Mouse (Mus musculus) kidney, adult 8-10 months (tissue): ENCODE measurements at regions not wholly inside any gene's neighbourhood (a gene's known extent, or its start where the extent isn't known, plus 50 kb on each side); places are given as distances from the start of the nearest gene placed in this dataset.
A peak's percentile ranks its signal among the peaks of the same experiment; 100 is the strongest.

Experiments
- DNase-seq, 2 experiments: peaks; one replicate each; pipeline ENCODE4 v3.0.0; 2022

GRCm38 (mm10) chr13:51299047-51299760, 109.2 kb upstream of the S1pr3 start:
- peak; percentile 34 to 38 for DNase-seq

DNA sequence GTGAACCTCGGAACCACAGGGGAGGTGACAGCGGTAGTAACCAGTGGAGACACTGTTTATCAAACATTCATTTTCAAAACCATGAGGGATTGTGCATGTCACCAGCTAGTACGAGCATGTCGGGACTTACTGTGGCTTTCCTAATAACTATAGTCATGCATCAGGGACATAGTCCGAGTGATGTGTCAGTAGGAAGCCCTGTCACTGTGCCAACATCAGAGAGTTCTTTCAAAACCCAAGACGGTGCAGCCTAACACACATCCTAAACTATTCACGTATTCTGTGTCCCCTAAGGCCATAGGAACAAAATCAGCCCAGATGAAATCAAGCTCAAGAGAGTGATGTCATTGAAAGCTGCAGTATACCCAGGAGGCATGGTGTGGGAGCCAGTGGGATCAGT, 107.0 kb upstream of the S1pr3 start:
- no peak for DNase-seq

DNA sequence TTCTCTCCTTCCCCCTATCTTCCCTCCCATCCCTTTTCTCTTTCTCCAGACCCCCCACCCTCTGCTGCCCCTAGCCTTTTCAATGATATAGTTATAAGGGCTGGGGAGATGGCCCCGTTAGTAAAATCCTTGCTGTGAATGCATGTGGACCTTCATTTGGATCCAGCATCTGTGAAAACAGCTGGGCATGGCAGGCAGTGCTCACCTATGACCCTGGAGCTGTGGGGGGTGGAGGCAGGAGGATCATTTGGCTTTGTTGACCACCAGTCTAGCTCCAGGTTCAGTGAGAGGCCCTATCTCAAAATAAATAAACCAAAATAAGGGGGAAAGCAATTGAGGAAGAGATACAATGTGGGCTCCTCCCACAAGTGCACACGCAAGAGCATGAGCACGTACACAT, 105.3 kb upstream of the S1pr3 start:
- DNase-seq, result no peak

DNA sequence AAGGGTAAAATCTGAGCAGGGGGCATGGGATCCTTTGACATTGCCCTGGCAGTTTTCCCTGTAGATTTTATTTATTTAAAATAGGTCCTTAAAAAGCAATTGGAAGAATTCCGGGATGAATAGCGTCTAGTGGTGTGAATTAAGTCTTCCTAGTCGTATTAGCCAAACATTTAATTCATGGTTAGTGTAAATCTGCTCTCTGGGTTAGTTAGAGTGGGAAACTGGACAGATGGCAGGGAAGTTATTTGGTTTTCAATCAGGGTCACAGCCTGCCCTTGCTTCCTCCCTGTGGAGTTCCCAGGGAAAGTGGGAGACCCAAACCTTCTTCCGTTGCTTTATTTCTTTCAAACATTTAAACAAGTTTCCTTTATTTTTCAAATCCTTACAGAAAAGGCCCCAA, 103.8 kb upstream of the S1pr3 start:
- no peak for DNase-seq

DNA sequence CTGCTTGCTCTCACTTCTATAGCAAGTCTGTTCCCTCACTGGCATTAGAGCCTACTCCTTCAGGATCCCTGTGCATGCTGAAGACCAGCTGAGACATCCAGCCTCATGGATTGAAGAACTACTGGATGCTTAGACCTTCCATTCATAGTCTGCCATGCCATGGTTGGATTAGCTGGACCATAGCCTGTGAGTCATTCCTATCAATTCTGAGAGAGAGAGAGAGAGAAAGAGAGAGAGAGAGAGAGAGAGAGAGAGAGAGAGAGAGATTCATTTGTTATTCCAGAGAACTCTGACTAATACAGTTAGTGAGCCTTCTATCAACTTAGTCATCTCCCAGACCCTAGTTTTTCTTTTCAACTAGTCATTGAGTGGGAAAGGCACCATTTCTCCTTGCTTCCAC, 99.0 kb upstream of the S1pr3 start:
- DNase-seq, result no peak

- DNase-seq, result no peak
Measured at GRCm38 (mm10) chr13:51310041-51310440, 98.4 kb upstream of the S1pr3 start.

DNA sequence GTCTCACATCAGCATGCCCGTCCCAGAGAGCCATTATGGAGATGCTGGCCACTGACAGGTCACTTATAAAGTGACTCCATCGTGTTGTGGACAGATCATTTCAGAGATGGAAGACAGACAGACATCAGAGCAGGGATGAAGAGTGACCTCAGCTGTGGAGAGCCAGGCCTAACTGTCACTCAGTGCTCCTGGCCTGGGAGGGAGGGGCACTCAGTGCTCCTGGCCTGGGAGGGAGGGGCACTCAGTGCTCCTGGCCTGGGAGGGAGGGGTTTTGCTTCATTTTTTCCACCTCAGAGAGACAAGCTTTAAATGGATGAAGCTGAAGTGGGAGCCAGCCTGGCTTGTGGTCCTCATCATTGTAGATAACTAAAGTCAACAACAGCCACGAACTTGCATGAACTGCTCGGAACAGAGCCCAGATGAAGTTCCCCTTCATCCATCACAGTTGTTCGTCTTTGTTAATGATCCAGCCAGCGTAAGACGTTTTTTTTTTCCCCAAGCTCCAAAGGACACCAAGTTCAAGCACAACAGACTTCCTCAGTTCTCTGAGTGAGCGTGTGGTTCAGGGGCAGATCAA, 96.7 kb upstream of the S1pr3 start:
- peak; percentile 13 to 44 for DNase-seq

GRCm38 (mm10) chr13:51313129-51313850, 95.1 kb upstream of the S1pr3 start:
- peak in 1 of 2 experiments; percentile 30 for DNase-seq

DNA sequence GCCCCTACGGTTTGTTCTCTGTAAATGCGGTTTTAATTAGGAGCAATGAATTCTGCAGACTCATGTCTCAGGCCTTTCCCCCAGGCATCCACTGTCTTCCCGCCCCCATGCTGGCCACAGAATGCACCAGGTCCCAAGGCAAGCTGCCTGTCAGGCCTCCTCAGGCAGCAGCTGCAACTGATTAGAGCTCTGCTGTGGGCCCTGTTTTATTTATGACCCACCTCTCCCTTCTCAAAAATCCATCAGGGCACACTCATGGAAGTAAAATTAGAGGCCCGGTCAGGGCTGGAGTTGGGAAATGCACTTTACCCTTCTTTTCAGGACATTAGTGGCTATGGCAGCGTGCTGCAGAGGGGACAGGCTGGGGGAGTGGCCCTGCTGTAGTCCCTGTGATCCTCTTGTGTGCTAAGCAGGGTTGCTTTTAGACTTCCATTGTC, 93.9 kb upstream of the S1pr3 start:
- DNase-seq, result peak; percentile 10 to 39

GRCm38 (mm10) chr13:51315008-51315778, 93.2 kb upstream of the S1pr3 start:
- no peak for DNase-seq

DNA sequence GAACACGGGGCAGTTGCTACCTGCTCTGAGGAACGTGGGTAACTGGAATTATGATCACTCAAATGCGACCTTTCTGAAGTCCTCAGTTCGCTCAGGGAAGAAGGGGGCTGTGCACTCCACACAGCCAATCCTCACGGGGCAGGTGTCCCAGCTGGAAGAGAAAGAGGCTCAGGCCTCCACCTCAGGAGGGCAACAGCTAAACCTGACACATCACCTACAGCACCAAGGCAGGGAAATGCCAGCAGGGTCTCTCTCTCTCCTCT, 92.7 kb upstream of the S1pr3 start:
- no peak for DNase-seq

- DNase-seq, result no peak
Measured at GRCm38 (mm10) chr13:51323058-51323715, 85.3 kb upstream of the S1pr3 start.

GRCm38 (mm10) chr13:51324714-51325113, 83.7 kb upstream of the S1pr3 start:
- no peak for DNase-seq

DNA sequence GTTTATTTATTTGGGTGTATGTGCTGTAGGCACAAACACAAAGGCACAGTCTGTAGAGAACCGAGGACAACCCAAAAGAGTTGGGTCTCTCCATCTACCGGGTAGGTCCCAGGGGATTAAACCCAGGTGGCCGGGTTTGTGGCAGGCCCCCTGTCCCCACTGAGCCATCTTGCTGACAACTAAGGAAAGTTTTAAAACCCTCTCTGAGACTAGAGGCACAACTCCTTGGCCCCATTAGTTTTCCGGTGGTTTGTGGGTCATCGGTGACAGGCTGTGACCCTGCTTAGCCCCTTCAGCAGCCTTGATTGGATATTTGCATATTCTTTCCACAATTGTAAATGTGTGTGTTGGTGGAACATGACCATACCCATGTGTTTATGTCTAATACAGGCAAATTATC, 83.1 kb upstream of the S1pr3 start:
- no peak for DNase-seq

DNA sequence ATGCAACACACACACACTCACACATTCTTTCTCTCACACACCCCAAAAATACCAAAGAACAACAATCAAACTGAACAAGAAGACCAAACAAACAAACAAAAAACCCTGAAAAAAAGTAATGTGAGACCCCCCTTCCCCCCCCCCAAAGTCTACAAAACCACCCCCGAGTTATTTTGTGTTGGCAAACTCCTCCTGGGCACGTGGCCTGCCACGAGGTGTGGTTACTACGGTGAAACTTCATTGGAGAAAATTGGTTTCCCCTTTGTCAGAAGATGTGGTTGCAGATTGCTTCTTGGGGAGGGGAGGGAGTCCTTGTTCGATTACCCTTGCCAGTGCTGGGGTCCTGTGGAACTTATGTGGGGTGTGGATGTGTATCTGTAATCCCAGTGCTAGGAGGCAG, 82.3 kb upstream of the S1pr3 start:
- DNase-seq, result no peak

- no peak for DNase-seq
Measured at GRCm38 (mm10) chr13:51328131-51328970, 80.1 kb upstream of the S1pr3 start.

- DNase-seq, result no peak
Measured at GRCm38 (mm10) chr13:51328971-51329346, 79.5 kb upstream of the S1pr3 start.

DNA sequence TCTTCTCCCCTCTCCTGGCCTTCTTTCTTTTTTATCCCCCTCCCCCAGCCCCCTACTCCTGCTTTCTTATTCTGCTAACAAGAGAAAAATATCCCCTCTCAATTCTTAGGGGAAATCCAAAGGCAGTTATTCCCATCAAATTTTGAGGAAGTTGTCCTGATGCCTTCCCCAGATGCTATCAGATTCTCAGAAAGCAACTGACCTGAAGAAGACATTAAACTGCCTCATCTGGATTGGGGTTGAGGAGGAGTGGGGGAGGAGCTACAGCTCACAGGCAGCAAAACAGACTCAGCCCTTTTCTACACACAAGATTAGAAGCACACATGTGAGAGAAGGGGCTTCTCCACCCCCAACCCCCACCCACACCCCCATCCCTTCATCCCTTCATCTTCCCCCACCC, 78.7 kb upstream of the S1pr3 start:
- DNase-seq, result no peak

- DNase-seq, result no peak
Measured at GRCm38 (mm10) chr13:51332271-51332670, 76.2 kb upstream of the S1pr3 start.

GRCm38 (mm10) chr13:51333481-51333880, 75.0 kb upstream of the S1pr3 start:
- no peak for DNase-seq

DNA sequence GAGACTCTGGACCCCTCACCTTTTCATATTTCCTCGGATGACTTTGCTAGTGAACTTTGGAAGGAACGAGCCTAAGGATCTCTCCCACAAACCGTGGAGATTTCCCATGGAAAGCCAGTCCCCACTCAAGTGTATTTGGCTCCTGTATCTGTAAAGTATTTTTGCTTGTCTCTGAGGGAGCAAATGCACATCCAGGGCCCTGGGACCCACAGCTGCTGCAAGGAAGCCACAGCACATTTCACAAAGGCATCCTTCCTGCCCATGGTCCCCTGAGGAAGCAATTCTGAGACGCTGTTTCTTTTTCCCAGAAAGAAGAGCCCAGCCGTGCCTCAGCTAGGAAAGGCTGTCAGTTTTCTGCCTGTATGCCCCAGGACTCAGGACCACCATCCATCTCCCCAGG, 71.7 kb upstream of the S1pr3 start:
- no peak for DNase-seq

- no peak for DNase-seq
Measured at GRCm38 (mm10) chr13:51337931-51338330, 70.5 kb upstream of the S1pr3 start.
